Mouse (Mus musculus): ENCODE measurements around the gene Trpv3. TPM values are rescaled to one million over a fixed set of nuclear protein-coding genes. Genes with fewer than 3 reads are reported as not detected.
A peak's percentile ranks its signal among the peaks of the same experiment; 100 is the strongest.
"Not testable (repeated sequence)": the region's sequence is repeated elsewhere in the genome, so short reads cannot be mapped to it uniquely, and the experiment has no call there.

Trpv3 gene
- polyA plus RNA-seq, 1 experiment: not detected

DNA sequence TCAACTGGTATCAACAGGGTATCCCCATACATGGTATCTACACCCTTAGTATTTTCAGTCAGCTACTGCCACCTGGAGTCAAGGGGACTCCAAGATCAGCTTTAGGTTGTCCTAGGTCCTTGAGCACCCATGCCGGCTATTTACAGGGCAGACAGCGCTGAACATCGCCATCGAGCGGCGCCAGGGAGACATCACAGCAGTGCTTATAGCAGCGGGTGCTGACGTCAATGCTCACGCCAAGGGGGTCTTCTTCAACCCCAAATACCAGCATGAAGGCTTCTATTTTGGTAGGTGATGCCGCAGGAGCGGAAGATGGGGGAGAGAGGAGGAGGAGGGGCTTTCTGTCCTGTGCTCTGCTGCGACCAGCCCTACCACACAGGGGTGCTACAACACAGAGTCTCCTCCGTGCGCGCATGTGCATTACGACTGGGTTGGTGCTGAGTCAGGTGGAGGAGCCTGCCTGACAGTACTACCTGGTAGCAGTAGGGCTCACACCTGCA, 14.4 kb downstream of the Trpv3 start:
- Histone ChIP-seq H3K4me3 (ENCODE audit: insufficient read depth, low read length) (peak overlapping the region; percentile 8; the same call in 1 of the 2 replicates), H3K4me1 (ENCODE audit: control insufficient read depth, insufficient read depth, low read length) (no peaks in the 10 kb centered on the region), H3K27ac (ENCODE audit: insufficient read depth, low read depth, low read length) (no peak overlapping the region)
- TF ChIP-seq CTCF (IDR thresholded peaks at IDR 0.05; ENCODE audit: low read depth, low read length) (0 out of 2 replicates have a peak, but pooled peaks have one; percentile 40), POLR2A (IDR thresholded peaks at IDR 0.05; ENCODE audit: borderline replicate concordance, low read depth, low read length) (no peak)

DNA sequence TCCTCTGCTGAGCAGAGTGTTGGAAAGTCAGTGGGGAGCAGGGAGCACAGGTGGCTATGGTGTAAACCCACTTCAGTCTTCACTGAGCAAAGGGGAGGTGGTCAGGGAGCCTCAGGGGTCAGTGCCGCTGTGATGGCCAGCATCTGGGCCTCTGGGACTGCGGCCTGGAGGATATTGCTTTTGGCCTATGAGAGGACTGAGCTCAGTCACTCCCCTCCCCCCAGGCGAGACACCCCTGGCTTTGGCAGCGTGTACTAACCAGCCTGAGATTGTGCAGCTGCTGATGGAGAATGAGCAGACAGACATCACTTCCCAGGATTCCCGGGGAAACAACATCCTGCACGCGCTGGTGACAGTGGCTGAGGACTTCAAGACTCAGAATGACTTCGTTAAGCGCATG, 16.2 kb downstream of the Trpv3 start:
- Histone ChIP-seq H3K4me3 (ENCODE audit: insufficient read depth, low read length) (no peak overlapping the region), H3K27ac (ENCODE audit: insufficient read depth, low read depth, low read length) (no peak overlapping the region), H3K4me1 (ENCODE audit: control insufficient read depth, insufficient read depth, low read length) (no peaks in the 10 kb centered on the region)
- TF ChIP-seq POLR2A (IDR thresholded peaks at IDR 0.05; ENCODE audit: borderline replicate concordance, low read depth, low read length) (no peak), CTCF (IDR thresholded peaks at IDR 0.05; ENCODE audit: low read depth, low read length) (no peak)

DNA sequence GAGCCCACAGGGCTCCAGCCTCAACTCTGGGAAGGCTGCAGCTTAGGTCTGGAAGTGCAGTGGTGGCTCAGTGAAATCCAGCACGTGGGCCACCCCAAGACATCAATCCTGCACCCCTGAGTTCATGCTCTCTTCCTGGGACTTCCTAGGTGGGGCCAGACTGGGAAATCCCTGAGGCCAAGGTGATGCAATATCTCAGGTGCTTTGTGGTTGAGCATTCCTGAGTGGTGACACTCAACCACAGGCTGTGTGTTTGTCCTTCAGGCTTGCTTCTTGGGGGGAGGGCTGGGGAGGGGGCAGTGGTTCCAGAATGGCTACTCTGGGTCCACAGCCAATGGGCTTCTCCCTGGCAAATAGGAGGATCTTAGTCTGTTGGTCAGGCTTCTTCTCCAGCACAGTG, 16.7 kb downstream of the Trpv3 start:
- Histone ChIP-seq H3K27ac (ENCODE audit: insufficient read depth, low read depth, low read length) (no peak overlapping the region), H3K4me3 (ENCODE audit: insufficient read depth, low read length) (no peak overlapping the region), H3K4me1 (ENCODE audit: control insufficient read depth, insufficient read depth, low read length) (no peaks in the 10 kb centered on the region)
- TF ChIP-seq POLR2A (IDR thresholded peaks at IDR 0.05; ENCODE audit: borderline replicate concordance, low read depth, low read length) (no peak), CTCF (IDR thresholded peaks at IDR 0.05; ENCODE audit: low read depth, low read length) (no peak)

- Histone ChIP-seq H3K4me3 (ENCODE audit: insufficient read depth, low read length) (no peak overlapping the region), H3K4me1 (ENCODE audit: control insufficient read depth, insufficient read depth, low read length) (no peaks in the 10 kb centered on the region), H3K27ac (ENCODE audit: insufficient read depth, low read depth, low read length) (no peak overlapping the region)
- TF ChIP-seq CTCF (IDR thresholded peaks at IDR 0.05; ENCODE audit: low read depth, low read length): no peak
- TF ChIP-seq POLR2A (IDR thresholded peaks at IDR 0.05; ENCODE audit: borderline replicate concordance, low read depth, low read length): no peak
These were observed 17.2 kb downstream of the Trpv3 start for GRCm38 (mm10) chr11:73284351-73284750.

- TF ChIP-seq POLR2A (IDR thresholded peaks at IDR 0.05; ENCODE audit: borderline replicate concordance, low read depth, low read length) (no peak), CTCF (IDR thresholded peaks at IDR 0.05; ENCODE audit: low read depth, low read length) (no peak)
These were observed 22.4 kb downstream of the Trpv3 start for GRCm38 (mm10) chr11:73289621-73290020.

DNA sequence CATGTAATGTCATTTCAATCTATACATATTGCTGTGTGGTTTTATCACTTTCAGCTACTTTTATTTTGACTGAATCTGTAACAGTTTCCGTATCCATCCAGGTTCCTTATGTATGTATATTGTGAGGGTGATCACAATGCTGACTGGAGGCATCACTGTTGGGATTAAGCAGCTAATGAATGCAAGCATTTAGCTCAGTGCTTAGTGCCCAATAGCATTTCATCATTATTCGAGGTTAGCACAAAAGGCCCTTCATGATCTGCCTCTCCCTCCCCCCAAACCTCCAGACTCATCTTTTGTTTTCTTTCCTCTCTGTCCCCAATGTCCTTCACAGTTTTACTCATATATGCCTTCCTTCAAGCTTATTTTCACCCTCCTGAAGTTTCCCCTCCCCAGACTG, 35.9 kb downstream of the Trpv3 start:
- Histone ChIP-seq H3K4me3 (ENCODE audit: insufficient read depth, low read length) (no peak overlapping the region), H3K27ac (ENCODE audit: insufficient read depth, low read depth, low read length) (no peak overlapping the region), H3K4me1 (ENCODE audit: control insufficient read depth, insufficient read depth, low read length) (no peaks in the 10 kb centered on the region)
- TF ChIP-seq CTCF (IDR thresholded peaks at IDR 0.05; ENCODE audit: low read depth, low read length) (no peak), POLR2A (IDR thresholded peaks at IDR 0.05; ENCODE audit: borderline replicate concordance, low read depth, low read length) (no peak)

More at GRCm38 (mm10) chr11:73289621-73290020, 22.4 kb downstream of the Trpv3 start:
- Histone ChIP-seq H3K27ac (ENCODE audit: insufficient read depth, low read depth, low read length) (no peak overlapping the region), H3K4me1 (ENCODE audit: control insufficient read depth, insufficient read depth, low read length) (no peaks in the 10 kb centered on the region), H3K4me3 (ENCODE audit: insufficient read depth, low read length) (no peak overlapping the region)

GRCm38 (mm10) chr11:73315961-73316360, 48.8 kb downstream of the Trpv3 start:
- H3K27ac ChIP-seq (ENCODE audit: insufficient read depth, low read depth, low read length): no peak overlapping the region
- no peak overlapping the region for H3K4me3 ChIP-seq (ENCODE audit: insufficient read depth, low read length)
- no peak for TF ChIP-seq CTCF (IDR thresholded peaks at IDR 0.05; ENCODE audit: low read depth, low read length)
- TF ChIP-seq POLR2A (IDR thresholded peaks at IDR 0.05; ENCODE audit: borderline replicate concordance, low read depth, low read length): no peak
- no peaks in the 10 kb centered on the region for H3K4me1 ChIP-seq (ENCODE audit: control insufficient read depth, insufficient read depth, low read length)

DNA sequence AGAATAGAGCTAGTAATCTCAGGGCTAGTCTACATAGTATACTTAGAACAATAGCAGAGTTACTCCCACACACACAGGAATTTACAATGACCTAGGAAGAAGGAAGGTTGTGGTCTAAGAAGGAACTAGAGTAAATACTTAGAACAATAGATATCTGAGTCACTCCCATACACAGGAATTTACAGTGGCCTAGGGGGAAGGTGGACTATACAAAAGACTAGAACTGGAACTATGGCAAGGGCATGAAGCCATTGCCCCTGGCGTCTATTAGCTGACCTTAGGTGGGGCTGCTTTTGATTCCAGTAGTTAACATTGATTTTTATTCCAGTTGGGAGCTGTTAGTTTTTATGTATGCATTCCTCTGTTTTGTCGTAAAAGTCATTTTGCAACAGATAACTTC, 51.4 kb downstream of the Trpv3 start:
- not testable (repeated sequence) for H3K4me1 ChIP-seq (ENCODE audit: control insufficient read depth, insufficient read depth, low read length); H3K4me3 ChIP-seq (ENCODE audit: insufficient read depth, low read length); H3K27ac ChIP-seq (ENCODE audit: insufficient read depth, low read depth, low read length)

DNA sequence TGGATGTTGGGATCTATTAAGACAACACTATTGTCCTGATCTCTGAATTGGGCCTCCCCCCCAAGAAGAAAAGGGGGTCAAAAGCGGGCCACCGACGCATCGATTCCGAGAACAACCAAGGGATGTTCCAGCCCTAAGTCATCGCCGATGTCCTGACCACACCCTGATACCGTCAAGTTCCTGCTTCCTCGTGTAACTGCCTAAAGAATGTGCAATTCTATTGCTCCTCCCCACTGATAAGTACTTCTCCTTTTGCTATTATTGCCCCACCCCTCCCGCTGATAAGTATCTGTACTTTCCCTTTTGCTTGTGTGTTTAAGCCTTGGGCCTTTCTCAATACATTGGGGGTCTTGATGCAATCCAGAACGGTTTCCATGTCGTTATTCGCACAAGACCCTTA, 53.9 kb downstream of the Trpv3 start:
- H3K27ac ChIP-seq (ENCODE audit: insufficient read depth, low read depth, low read length); H3K4me3 ChIP-seq (ENCODE audit: insufficient read depth, low read length); H3K4me1 ChIP-seq (ENCODE audit: control insufficient read depth, insufficient read depth, low read length): not testable (repeated sequence)

DNA sequence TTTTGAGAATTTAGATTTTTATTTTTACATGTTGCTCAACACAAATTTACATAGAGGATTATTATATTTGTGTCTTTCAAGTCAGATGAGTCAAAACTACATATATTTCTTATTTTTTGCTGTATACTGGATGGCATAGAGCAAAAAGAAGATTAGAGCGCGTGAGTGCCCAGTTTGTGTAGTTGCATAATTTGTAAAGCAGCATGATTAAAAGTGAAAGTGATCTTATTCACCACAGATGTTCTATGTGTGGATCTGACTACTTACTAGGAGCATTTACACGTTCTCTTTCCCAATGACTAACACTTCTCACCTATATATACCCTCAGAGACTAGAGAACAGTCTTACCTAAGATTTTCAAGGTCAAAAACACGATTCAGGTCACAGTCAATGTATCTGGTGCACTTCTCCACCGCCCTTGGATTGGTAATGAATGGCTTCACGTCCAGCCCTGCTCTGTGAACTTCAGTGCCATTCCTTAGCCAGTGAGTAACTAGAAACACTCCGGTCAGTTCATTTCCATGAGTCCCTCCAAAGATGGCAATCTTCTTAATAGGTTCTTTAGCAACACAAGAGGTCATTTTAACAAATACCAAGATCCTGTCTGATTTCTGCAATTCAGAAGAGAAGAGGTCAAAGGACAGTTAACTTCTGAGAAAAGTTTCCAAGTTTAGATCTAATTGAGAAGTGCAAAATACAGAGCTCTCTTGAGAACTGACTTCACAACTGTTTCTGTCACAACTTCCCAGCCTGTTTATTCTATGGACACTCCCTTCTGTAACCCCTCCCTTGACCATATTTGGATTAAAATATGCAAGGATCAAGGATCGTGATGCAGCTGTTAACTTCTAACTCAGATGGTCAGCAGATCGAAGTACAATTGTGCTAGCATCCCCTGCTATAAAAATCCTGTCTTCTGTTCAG, 57.0 kb downstream of the Trpv3 start:
- no peak overlapping the region for H3K4me3 ChIP-seq (ENCODE audit: insufficient read depth, low read length)
- H3K27ac ChIP-seq (ENCODE audit: insufficient read depth, low read depth, low read length): no peak overlapping the region
- TF ChIP-seq POLR2A (IDR thresholded peaks at IDR 0.05; ENCODE audit: borderline replicate concordance, low read depth, low read length) (no peak), CTCF (IDR thresholded peaks at IDR 0.05; ENCODE audit: low read depth, low read length) (no peak)
- peaks cover 7% of the 10 kb centered on the region; the same call in 1 of the 2 replicates for H3K4me1 ChIP-seq (ENCODE audit: control insufficient read depth, insufficient read depth, low read length)

All from bone marrow macrophage, adult 2 months (primary cell).